Mouse (Mus musculus) liver, adult 2 months (tissue): ENCODE results near the gene Osbp2.

Experiments used
- CTCF ChIP-seq: fragments of 200-500 bp; IDR thresholded peaks from 2 replicates; pipeline ENCODE4 v1.5.1; 2011; ENCODE audit warnings: low read depth, low read length, control low read depth
- POLR2A ChIP-seq: fragments of 200-500 bp; IDR thresholded peaks from 2 replicates; pipeline ENCODE4 v1.6.1; 2011; ENCODE audit warnings: low read length, control low read depth; ENCODE audit not compliant: insufficient read depth; ENCODE audit errors: extremely low read depth

DNA sequence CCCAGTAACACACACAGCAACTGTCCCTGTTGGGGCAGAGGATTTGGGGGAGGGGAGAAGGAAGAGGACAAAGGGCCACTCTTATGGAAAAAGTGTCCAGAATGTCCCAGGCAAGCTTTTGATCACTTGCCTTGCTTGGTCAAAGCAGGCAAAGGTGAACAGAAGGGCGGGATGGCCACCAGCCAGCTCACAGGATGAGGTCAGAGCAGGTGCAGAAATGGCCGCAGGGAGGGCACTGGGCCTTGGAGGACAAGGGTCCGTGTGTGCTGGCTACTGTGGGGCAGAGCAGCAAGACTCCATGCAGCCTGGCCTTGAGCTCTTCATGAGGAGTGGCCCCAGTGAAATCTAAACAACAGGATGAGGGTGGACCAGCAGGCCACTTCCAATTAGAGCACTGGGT is 110.9 kb downstream of the Osbp2 start:
- TF ChIP-seq CTCF (no peak), POLR2A (no peak)
